Mouse (Mus musculus) midbrain, postnatal 0 days (tissue): ENCODE measurements at regions not wholly inside any gene's neighbourhood (a gene's known extent, or its start where the extent isn't known, plus 50 kb on each side); places are given as distances from the start of the nearest gene placed in this dataset.

Experiments used
- ATAC-seq: fragments of 200-750 bp; cut with Nextera tagmentation; 2 replicates; pipeline ENCODE4 v1.8.0; 2017; ENCODE audit warnings: moderate number of reproducible peaks, mild to moderate bottlenecking, moderate TSS enrichment, moderate library complexity; ENCODE audit not compliant: low FRiP score
- DNase-seq: peaks from one replicate; pipeline ENCODE4 v3.0.0-alpha.2; 2015; ENCODE audit warnings: low spot score
- H3K27ac ChIP-seq: fragments of 300-500 bp; sonication (generic); 2 replicates; pipeline ENCODE4 v1.5.1; 2014; ENCODE audit warnings: low read depth, mild to moderate bottlenecking, low read length, mixed read lengths
- H3K27me3 ChIP-seq: fragments of 300-500 bp; sonication (generic); 2 replicates; pipeline ENCODE4 v1.6.1; 2014; ENCODE audit warnings: low read length, control low read depth, mixed read lengths; ENCODE audit not compliant: insufficient read depth
- H3K36me3 ChIP-seq: fragments of 300-500 bp; sonication (generic); 2 replicates; pipeline ENCODE4 v1.6.1; 2014; ENCODE audit warnings: low read length, control low read depth, mixed read lengths; ENCODE audit not compliant: insufficient read depth
- H3K4me1 ChIP-seq: fragments of 300-500 bp; sonication (generic); 2 replicates; pipeline ENCODE4 v1.6.1; 2014; ENCODE audit warnings: mild to moderate bottlenecking, control low read depth, antibody characterized with exemption, low read length, mixed read lengths; ENCODE audit not compliant: insufficient read depth
- H3K4me2 ChIP-seq: fragments of 300-500 bp; sonication (generic); 2 replicates; pipeline ENCODE4 v1.6.1; 2014; ENCODE audit warnings: low read depth, mild to moderate bottlenecking, low read length, mixed read lengths; ENCODE audit not compliant: poor library complexity, severe bottlenecking
- H3K4me3 ChIP-seq: fragments of 300-500 bp; sonication (generic); 2 replicates; pipeline ENCODE4 v1.5.1; 2014; ENCODE audit warnings: low read depth, mild to moderate bottlenecking, low read length, moderate library complexity
- H3K9ac ChIP-seq: fragments of 300-500 bp; sonication (generic); replicated peaks from 2 replicates; pipeline ENCODE4 v1.6.1; 2014; ENCODE audit warnings: mild to moderate bottlenecking, low read length, moderate library complexity, mixed read lengths; ENCODE audit not compliant: poor library complexity, severe bottlenecking
- H3K9me3 ChIP-seq: fragments of 300-500 bp; sonication (generic); 2 replicates; pipeline ENCODE4 v1.6.1; 2016; ENCODE audit warnings: low read length, control low read depth
- CTCF ChIP-seq: IDR thresholded peaks from 2 replicates; pipeline ENCODE4 v1.5.1; 2016; ENCODE audit warnings: antibody characterized with exemption, mild to moderate bottlenecking
- WGBS: fragments of 180-500 bp; shearing (Covaris S2); extraction: QIAGEN DNeasy Blood & Tissue Kit; methylation state at CpG from one replicate; pipeline ENCODE4 v1.1.7; 2014; 5-methylcytosine and 5-hydroxymethylcytosine counted together

DNA sequence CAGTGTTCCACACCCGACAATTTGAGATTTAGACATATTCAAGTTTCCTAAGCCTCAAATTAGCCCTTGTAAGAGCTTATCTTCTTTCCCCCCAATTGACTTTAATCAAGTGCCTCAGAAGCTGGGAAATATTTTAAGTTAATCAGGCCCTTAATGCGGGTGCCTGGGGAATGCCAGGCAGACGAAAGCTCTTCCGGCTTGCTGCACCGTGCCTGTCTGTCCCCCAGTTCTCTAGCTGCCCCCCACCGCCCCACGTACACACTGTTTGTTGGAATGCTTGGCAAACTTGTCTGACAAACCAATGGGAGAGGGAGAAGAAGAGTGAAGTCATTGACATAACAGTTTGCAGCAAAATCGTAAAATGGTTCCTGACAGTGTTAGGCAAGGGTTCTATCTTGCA, 226.9 kb upstream of the Cdh5 start:
- H3K36me3 ChIP-seq, result no peaks in the 10 kb centered on the region
- 42% methylated on average over 8 of the region's 8 CpGs for WGBS
- H3K4me1 ChIP-seq, result no peaks in the 10 kb centered on the region
- no peak for TF ChIP-seq CTCF
- H3K27ac ChIP-seq, result no peak overlapping the region
- DNase-seq (no peak), ATAC-seq (no peak)
- no peaks in the 10 kb centered on the region for H3K9me3 ChIP-seq
- H3K4me2 ChIP-seq, result no peak overlapping the region
- no peak overlapping the region for H3K4me3 ChIP-seq
- H3K9ac ChIP-seq, result no peak overlapping the region
- H3K27me3 ChIP-seq, result no peaks in the 10 kb centered on the region

DNA sequence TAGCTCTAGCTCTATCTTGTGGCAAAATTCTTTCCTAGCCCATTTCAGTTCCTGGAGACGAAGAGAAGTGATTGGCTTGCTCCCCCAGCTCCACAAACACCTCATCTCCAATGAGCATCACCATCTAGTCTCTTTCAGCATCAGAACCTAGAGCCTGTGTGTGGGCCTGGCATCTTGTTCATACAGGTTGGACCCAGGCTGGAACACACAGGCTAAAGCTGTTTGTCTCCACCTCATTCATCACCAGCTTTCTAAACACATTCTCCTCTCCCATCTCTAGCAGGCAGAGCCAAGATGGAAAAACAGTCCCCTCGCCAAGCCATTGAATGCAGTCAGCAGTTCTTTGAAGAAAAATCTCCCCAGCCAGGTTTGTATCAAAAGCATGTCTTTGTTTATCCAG, 221.9 kb upstream of the Cdh5 start:
- 93% methylated on average over 2 of the region's 2 CpGs for WGBS
- Histone ChIP-seq H3K27ac (no peak overlapping the region), H3K27me3 (no peaks in the 10 kb centered on the region), H3K4me3 (no peak overlapping the region), H3K9me3 (no peaks in the 10 kb centered on the region), H3K9ac (no peak overlapping the region), H3K36me3 (no peaks in the 10 kb centered on the region), H3K4me2 (no peak overlapping the region), H3K4me1 (no peaks in the 10 kb centered on the region)
- ATAC-seq (no peak), DNase-seq (no peak)
- no peak for TF ChIP-seq CTCF

DNA sequence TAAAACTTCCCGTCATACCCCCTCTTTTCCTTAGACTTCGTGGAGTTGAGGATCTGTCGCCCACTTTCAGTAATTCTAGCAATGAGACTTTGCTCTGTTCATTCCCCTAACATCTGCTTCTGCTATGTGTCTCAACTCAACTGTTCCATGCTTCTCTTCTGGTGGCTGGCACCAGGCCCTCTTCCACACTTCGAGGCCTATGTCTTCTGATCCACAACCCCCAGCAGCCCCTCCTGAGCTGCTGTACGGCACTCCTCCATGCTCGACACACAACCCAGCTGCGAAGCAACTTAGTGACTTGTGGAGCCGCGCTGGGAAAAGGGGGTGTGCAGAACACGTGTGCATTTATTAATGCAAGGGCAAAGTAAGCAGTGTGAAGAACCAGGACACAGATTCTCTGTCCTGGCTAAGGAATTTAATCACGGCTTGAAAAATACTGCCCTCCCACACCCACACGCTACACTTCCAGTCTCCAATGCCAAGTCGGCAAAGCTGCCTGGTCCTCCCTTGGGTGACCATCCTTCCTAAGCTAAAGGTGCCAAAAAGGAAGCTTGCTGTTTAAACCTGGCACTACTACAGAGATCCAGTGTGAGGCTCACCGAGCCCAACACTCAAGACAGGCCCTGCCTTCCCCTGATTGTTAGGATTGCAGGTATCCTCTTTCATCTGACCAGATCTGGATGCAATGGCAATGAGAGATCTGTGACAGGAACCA, 220.8 kb upstream of the Cdh5 start:
- no peak for ATAC-seq
- H3K4me2 ChIP-seq, result no peak overlapping the region
- no peaks in the 10 kb centered on the region for H3K9me3 ChIP-seq
- no peak overlapping the region for H3K4me3 ChIP-seq
- H3K9ac ChIP-seq, result no peak overlapping the region
- no peak for TF ChIP-seq CTCF
- H3K36me3 ChIP-seq, result no peaks in the 10 kb centered on the region
- H3K27me3 ChIP-seq, result no peaks in the 10 kb centered on the region
- WGBS, result 88% methylated on average over 14 of the region's 14 CpGs
- H3K27ac ChIP-seq, result no peak overlapping the region
- DNase-seq, result peak; percentile 32
- no peaks in the 10 kb centered on the region for H3K4me1 ChIP-seq

DNA sequence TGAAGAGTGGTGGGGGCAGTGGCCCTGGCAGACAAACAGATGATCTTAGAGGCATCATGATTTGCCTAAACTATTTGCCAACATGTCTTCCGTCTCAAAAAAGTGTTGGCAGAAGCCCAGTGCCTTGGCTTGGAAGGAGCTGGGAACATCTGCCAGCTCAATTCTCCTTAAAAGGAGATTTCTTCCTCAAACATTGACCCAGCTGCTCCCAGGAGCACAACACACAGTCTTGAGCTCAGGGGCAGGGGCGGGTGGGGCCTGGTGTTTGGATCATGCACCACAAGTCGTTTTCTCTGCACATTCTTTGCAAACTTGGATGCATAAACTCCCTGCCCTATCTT, 220.3 kb upstream of the Cdh5 start:
- H3K36me3 ChIP-seq, result no peaks in the 10 kb centered on the region
- H3K9me3 ChIP-seq, result no peaks in the 10 kb centered on the region
- ATAC-seq (no peak), DNase-seq (peak; percentile 53)
- WGBS, result 72% methylated on average over 3 of the region's 3 CpGs
- H3K4me2 ChIP-seq, result no peak overlapping the region
- no peaks in the 10 kb centered on the region for H3K4me1 ChIP-seq
- no peak overlapping the region for H3K4me3 ChIP-seq
- H3K9ac ChIP-seq, result no peak overlapping the region
- H3K27me3 ChIP-seq, result no peaks in the 10 kb centered on the region
- H3K27ac ChIP-seq, result no peak overlapping the region
- TF ChIP-seq CTCF, result no peak

DNA sequence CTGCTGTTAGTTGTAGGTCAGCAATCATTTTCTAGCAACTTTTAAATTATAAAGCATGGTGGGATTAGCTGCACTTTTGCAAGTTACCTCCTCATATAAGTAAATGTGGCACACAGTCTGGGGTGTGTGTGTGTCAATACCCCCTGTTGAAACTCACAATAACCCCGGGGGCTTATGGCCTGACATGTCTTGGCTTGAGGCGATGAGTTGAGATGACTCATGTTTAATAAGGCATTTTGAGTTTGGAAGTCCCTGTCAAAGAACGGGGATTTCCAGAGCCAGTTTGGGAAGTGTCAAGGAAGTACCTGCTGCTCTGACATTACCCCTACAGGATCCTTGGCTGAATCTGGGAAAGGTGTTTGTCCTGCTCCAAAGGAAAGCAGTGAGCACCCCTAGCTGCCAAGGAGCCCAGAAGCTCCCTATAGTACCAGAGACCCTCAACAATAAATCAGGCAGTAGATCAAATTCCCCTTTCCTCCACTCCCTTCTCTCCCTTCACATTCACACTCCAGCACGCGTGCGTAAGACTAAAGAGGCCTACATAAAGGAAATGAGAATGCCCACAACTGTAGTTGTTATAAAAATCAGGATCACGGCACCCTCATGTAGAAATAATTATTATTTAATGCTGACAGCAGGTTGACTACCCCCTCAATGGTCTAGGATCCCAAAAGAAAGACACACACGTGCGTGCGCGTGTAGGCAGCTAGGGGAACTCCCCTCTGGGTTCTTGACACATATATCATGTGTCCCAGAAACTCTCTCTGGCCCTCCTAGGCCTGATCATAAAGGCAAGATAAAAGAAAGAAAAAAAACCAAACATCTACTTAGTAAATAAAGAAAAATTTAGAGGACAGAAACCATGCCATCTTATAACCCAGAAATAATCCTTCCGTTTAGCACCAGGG, 216.3 kb upstream of the Cdh5 start:
- H3K4me2 ChIP-seq, result no peak overlapping the region
- H3K27ac ChIP-seq, result no peak overlapping the region
- H3K4me3 ChIP-seq, result no peak overlapping the region
- DNase-seq, result no peak
- no peak for TF ChIP-seq CTCF
- H3K9ac ChIP-seq, result no peak overlapping the region
- no peaks in the 10 kb centered on the region for H3K27me3 ChIP-seq
- WGBS, result 91% methylated on average over 12 of the region's 12 CpGs
- ATAC-seq, result no peak
- no peaks in the 10 kb centered on the region for H3K36me3 ChIP-seq
- H3K9me3 ChIP-seq, result no peaks in the 10 kb centered on the region
- no peaks in the 10 kb centered on the region for H3K4me1 ChIP-seq

DNA sequence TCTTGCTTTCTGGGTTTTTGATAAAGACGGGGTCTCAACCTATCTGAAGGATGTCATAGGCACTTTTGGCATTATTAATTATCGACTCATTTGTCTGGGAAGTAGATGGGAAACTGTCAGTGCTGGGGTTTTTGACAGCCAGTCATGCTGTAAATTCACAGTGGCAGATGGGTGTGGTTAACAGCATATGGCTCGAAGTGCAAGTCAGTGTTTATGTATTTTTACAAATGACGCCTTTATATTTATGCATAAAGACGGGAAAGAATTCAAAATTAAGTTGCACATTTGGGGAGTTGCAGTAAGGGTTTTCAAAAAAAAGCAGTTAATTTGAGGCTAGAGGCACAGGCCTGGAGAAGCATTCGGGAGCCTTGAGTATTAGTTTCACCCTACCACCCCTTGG, 206.8 kb upstream of the Cdh5 start:
- no peak for TF ChIP-seq CTCF
- no peak for ATAC-seq
- Histone ChIP-seq H3K4me1 (no peaks in the 10 kb centered on the region; the same call in 1 of the 2 replicates), H3K27ac (no peak overlapping the region), H3K4me2 (no peak overlapping the region), H3K9me3 (no peaks in the 10 kb centered on the region), H3K9ac (no peak overlapping the region), H3K36me3 (no peaks in the 10 kb centered on the region), H3K27me3 (no peaks in the 10 kb centered on the region), H3K4me3 (no peak overlapping the region)
- 84% methylated on average over 6 of the region's 6 CpGs for WGBS
- DNase-seq, result no peak
